Mouse (Mus musculus): Measurements from ENCODE around the gene Srsf1.

GRCm38 (mm10) chr11:88097173-88097572 is 50.0 kb downstream of the Srsf1 start:
- TF ChIP-seq POLR2A (IDR thresholded peaks at IDR 0.05; ENCODE audit: borderline replicate concordance, low read depth, low read length) (no peak), CTCF (IDR thresholded peaks at IDR 0.05; ENCODE audit: low read depth, low read length) (no peak)
